Mouse (Mus musculus): ENCODE data around the gene A030003K21Rik. TPM values are rescaled to one million over a fixed set of nuclear protein-coding genes. Genes with fewer than 3 reads are reported as not detected.
"Not testable (repeated sequence)": the region's sequence is repeated elsewhere in the genome, so short reads cannot be mapped to it uniquely, and the experiment has no call there.

Gene A030003K21Rik
- total and polyA plus RNA-seq, 3 experiments: not detected

DNA sequence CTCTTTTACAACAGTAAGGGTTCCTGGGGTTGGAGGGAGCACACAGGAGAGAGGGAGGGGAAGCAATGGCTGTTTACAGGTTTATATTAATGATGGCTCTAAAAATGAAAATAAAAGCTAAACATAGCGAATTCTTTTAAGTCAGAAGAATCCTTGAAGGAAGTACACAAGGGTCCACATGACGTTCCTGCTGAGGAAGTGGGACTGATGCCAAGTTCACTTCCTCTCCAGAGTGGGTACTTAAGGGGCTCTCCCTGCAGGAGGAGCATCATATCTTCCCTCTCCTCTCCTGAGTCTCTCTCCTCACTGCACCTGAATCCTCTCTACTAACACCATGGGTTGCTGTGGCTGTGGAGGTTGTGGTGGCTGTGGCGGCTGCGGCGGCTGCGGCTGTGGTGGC lies 18.5 kb downstream of the A030003K21Rik start, which contains the start of gene A030014E15Rik:
TSS of gene A030014E15Rik (plus strand) at position 268 of the 400 bp plus-strand sequence.
- H3K36me3 ChIP-seq (replicated peaks): no peaks in the 10 kb centered on the region
- H3K4me3 ChIP-seq (ENCODE audit: low read depth, low read length): no peak within 1 kb of the TSS
- peaks cover 4% of the 10 kb centered on the region; the same call in 1 of the 2 replicates for H3K4me1 ChIP-seq (ENCODE audit: insufficient read depth, low read depth, low read length)
- peaks cover 5% of the 10 kb centered on the region; the same call in 1 of the 2 replicates for H3K9me3 ChIP-seq (replicated peaks)
- ATAC-seq (ENCODE audit: extremely low read depth, insufficient number of reproducible peaks, low FRiP score, poor library complexity, severe bottlenecking): no peak
- H3K27me3 ChIP-seq (ENCODE audit: insufficient read depth, low read length): peaks cover 11% of the 10 kb centered on the region
- no peak for DNase-seq (ENCODE audit: low spot score)
- TF ChIP-seq GATA2 (IDR thresholded peaks at IDR 0.05; ENCODE audit: borderline replicate concordance, low read depth, low read length) (no peak), GATA1 (IDR thresholded peaks at IDR 0.05; ENCODE audit: borderline replicate concordance, low read length) (no peak), POLR2AphosphoS5 (IDR thresholded peaks at IDR 0.05; ENCODE audit: insufficient replicate concordance, low read depth, low read length) (no peak), CTCF (IDR thresholded peaks at IDR 0.05; ENCODE audit: low read depth, low read length) (no peak), TAL1 (conservative IDR thresholded peaks at IDR 0.05; ENCODE audit: low read depth, low read length) (no peak)

DNA sequence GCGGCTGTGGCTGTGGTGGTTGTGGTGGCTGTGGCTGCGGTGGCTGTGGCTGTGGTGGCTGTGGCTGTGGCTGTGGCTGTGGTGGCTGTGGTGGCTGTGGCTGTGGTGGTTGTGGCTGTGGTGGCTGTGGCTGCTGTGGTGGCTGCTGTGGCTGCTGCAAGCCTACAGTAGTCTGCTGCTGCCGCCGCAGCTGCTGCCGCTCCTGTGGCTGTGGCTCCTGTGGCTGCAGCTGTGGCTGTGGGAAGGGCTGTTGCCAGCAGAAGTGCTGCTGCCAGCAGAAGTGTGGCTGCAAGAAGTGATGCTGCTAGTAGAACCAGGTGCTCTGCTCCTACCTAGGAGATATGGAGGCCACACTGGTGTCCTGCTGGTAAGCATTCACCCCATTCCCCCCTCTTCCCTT lies 29.8 kb downstream of the A030003K21Rik start:
- Histone ChIP-seq H3K4me1 (ENCODE audit: insufficient read depth, low read depth, low read length) (peaks cover 22% of the 10 kb centered on the region; the same call in 1 of the 2 replicates), H3K36me3 (replicated peaks) (peaks cover 41% of the 10 kb centered on the region)
- DNase-seq (ENCODE audit: low spot score); H3K9me3 ChIP-seq (replicated peaks); ATAC-seq (ENCODE audit: extremely low read depth, insufficient number of reproducible peaks, low FRiP score, poor library complexity, severe bottlenecking); H3K4me3 ChIP-seq (ENCODE audit: low read depth, low read length); H3K27me3 ChIP-seq (ENCODE audit: insufficient read depth, low read length): not testable (repeated sequence)

DNA sequence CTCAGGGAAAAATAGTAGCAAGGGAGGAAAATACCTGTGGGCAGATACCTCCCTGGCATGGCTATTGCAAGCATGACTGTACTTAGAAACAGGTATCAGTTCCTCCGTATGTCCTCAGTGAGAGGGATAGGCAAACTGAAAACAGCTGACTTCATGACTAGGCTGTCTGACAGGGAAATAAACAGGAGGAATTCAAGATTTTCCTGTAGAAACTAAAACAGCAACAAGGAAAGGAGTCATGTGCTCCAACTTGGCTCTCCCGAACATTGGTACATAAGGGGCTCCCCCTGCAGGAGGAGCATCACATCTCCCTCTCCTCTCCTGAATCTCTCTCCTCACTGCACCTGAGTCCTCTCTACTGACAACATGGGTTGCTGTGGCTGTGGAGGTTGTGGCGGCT lies 30.2 kb downstream of the A030003K21Rik start, which contains the start of gene A030005L19Rik:
TSS of gene A030005L19Rik (plus strand) at position 301 of the 400 bp plus-strand sequence.
- peaks cover 24% of the 10 kb centered on the region; the same call in 1 of the 2 replicates for H3K4me1 ChIP-seq (ENCODE audit: insufficient read depth, low read depth, low read length)
- peaks cover 44% of the 10 kb centered on the region for H3K36me3 ChIP-seq (replicated peaks)
- TF ChIP-seq POLR2AphosphoS5 (IDR thresholded peaks at IDR 0.05; ENCODE audit: insufficient replicate concordance, low read depth, low read length): 0 out of 2 replicates have a peak, but pooled peaks have one; percentile 58
- no peak for TF ChIP-seq CTCF (IDR thresholded peaks at IDR 0.05; ENCODE audit: low read depth, low read length)
- H3K4me3 ChIP-seq (ENCODE audit: low read depth, low read length): no peak within 1 kb of the TSS
- H3K27me3 ChIP-seq (ENCODE audit: insufficient read depth, low read length): no peaks in the 10 kb centered on the region
- no peak for DNase-seq (ENCODE audit: low spot score)
- no peak for ATAC-seq (ENCODE audit: extremely low read depth, insufficient number of reproducible peaks, low FRiP score, poor library complexity, severe bottlenecking)
- no peaks in the 10 kb centered on the region for H3K9me3 ChIP-seq (replicated peaks)

DNA sequence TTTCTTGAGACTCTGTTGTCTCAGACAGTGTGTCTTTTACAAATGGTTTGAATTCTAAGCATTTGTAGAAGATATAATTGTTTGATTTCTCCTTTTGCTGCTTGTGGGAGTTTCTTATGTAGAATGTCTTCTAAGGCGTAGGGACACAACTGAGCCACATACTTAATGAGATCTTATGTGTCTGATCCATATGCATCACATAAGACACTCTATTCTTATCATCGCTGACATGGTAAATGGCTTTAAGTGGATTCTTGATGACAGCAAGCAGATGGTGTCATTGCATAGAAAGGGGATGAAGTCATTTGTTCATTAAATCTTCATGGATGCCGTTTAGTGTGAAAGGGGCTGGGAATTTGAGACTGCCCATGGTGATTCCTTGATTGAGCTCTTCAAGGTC lies 37.3 kb downstream of the A030003K21Rik start:
- TF ChIP-seq GATA2 (IDR thresholded peaks at IDR 0.05; ENCODE audit: borderline replicate concordance, low read depth, low read length) (no peak), TAL1 (conservative IDR thresholded peaks at IDR 0.05; ENCODE audit: low read depth, low read length) (no peak), POLR2AphosphoS5 (IDR thresholded peaks at IDR 0.05; ENCODE audit: insufficient replicate concordance, low read depth, low read length) (no peak), CTCF (IDR thresholded peaks at IDR 0.05; ENCODE audit: low read depth, low read length) (no peak), GATA1 (IDR thresholded peaks at IDR 0.05; ENCODE audit: borderline replicate concordance, low read length) (no peak)

GRCm38 (mm10) chr1:82901201-82901600 lies 42.0 kb downstream of the A030003K21Rik start:
- no peak for DNase-seq (ENCODE audit: low spot score)
- H3K4me1 ChIP-seq (ENCODE audit: insufficient read depth, low read depth, low read length): peaks cover 2% of the 10 kb centered on the region; the same call in 1 of the 2 replicates
- TF ChIP-seq TAL1 (conservative IDR thresholded peaks at IDR 0.05; ENCODE audit: low read depth, low read length) (no peak), GATA1 (IDR thresholded peaks at IDR 0.05; ENCODE audit: borderline replicate concordance, low read length) (no peak), GATA2 (IDR thresholded peaks at IDR 0.05; ENCODE audit: borderline replicate concordance, low read depth, low read length) (no peak), CTCF (IDR thresholded peaks at IDR 0.05; ENCODE audit: low read depth, low read length) (no peak)
- H3K4me3 ChIP-seq (ENCODE audit: low read depth, low read length): no peak overlapping the region
- H3K9me3 ChIP-seq (replicated peaks): no peaks in the 10 kb centered on the region
- ATAC-seq (ENCODE audit: extremely low read depth, insufficient number of reproducible peaks, low FRiP score, poor library complexity, severe bottlenecking): no peak
- H3K27me3 ChIP-seq (ENCODE audit: insufficient read depth, low read length): no peaks in the 10 kb centered on the region
- peaks cover 83% of the 10 kb centered on the region for H3K36me3 ChIP-seq (replicated peaks)

More for the DNA sequence above, 37.3 kb downstream of the A030003K21Rik start:
- Histone ChIP-seq H3K9me3 (replicated peaks) (no peaks in the 10 kb centered on the region), H3K36me3 (replicated peaks) (peaks cover 79% of the 10 kb centered on the region), H3K4me3 (ENCODE audit: low read depth, low read length) (no peak overlapping the region), H3K4me1 (ENCODE audit: insufficient read depth, low read depth, low read length) (peaks cover 5% of the 10 kb centered on the region; the same call in 1 of the 2 replicates), H3K27me3 (ENCODE audit: insufficient read depth, low read length) (no peaks in the 10 kb centered on the region)
- ATAC-seq (ENCODE audit: extremely low read depth, insufficient number of reproducible peaks, low FRiP score, poor library complexity, severe bottlenecking) (no peak), DNase-seq (ENCODE audit: low spot score) (no peak)

GRCm38 (mm10) chr1:82900567-82900966 lies 42.6 kb downstream of the A030003K21Rik start:
- TF ChIP-seq GATA2 (IDR thresholded peaks at IDR 0.05; ENCODE audit: borderline replicate concordance, low read depth, low read length) (no peak), GATA1 (IDR thresholded peaks at IDR 0.05; ENCODE audit: borderline replicate concordance, low read length) (no peak), CTCF (IDR thresholded peaks at IDR 0.05; ENCODE audit: low read depth, low read length) (no peak), TAL1 (conservative IDR thresholded peaks at IDR 0.05; ENCODE audit: low read depth, low read length) (no peak), POLR2AphosphoS5 (IDR thresholded peaks at IDR 0.05; ENCODE audit: insufficient replicate concordance, low read depth, low read length) (no peak)
- ATAC-seq (ENCODE audit: extremely low read depth, insufficient number of reproducible peaks, low FRiP score, poor library complexity, severe bottlenecking) (no peak), DNase-seq (ENCODE audit: low spot score) (no peak)
- Histone ChIP-seq H3K9me3 (replicated peaks) (no peaks in the 10 kb centered on the region), H3K27me3 (ENCODE audit: insufficient read depth, low read length) (no peaks in the 10 kb centered on the region), H3K4me3 (ENCODE audit: low read depth, low read length) (no peak overlapping the region), H3K4me1 (ENCODE audit: insufficient read depth, low read depth, low read length) (peaks cover 2% of the 10 kb centered on the region; the same call in 1 of the 2 replicates), H3K36me3 (replicated peaks) (peaks cover 81% of the 10 kb centered on the region)

DNA sequence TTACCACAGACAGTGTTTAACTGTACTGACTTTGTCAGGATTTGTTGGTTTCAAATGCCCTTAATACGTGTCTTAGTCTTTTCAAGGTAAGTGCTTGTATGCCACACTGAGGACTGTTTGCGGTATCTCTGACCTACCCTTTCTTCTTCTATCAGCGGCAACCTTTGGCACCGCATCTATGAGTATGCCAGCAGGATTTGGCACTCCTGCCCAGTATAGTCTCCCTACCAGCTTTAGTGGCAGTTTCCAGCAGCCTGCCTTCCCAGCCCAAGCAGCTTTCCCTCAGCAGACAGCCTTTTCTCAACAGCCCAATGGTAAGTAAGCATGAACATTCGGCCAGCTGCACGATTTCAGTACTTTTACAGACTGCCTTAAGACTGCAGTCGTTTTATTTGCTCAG lies 49.9 kb downstream of the A030003K21Rik start:
- peaks cover 86% of the 10 kb centered on the region for H3K36me3 ChIP-seq (replicated peaks)
- no peak for ATAC-seq (ENCODE audit: extremely low read depth, insufficient number of reproducible peaks, low FRiP score, poor library complexity, severe bottlenecking)

More for the DNA sequence above, 49.9 kb downstream of the A030003K21Rik start:
- H3K4me1 ChIP-seq (ENCODE audit: insufficient read depth, low read depth, low read length): no peaks in the 10 kb centered on the region
- DNase-seq (ENCODE audit: low spot score): no peak
- H3K27me3 ChIP-seq (ENCODE audit: insufficient read depth, low read length): no peaks in the 10 kb centered on the region
- TF ChIP-seq CTCF (IDR thresholded peaks at IDR 0.05; ENCODE audit: low read depth, low read length) (no peak), GATA1 (IDR thresholded peaks at IDR 0.05; ENCODE audit: borderline replicate concordance, low read length) (no peak), TAL1 (conservative IDR thresholded peaks at IDR 0.05; ENCODE audit: low read depth, low read length) (no peak), POLR2AphosphoS5 (IDR thresholded peaks at IDR 0.05; ENCODE audit: insufficient replicate concordance, low read depth, low read length) (no peak), GATA2 (IDR thresholded peaks at IDR 0.05; ENCODE audit: borderline replicate concordance, low read depth, low read length) (no peak)
- H3K4me3 ChIP-seq (ENCODE audit: low read depth, low read length): no peak overlapping the region
- no peaks in the 10 kb centered on the region for H3K9me3 ChIP-seq (replicated peaks)

All from G1E (cell line).